Mouse (Mus musculus): ENCODE results near the gene Mars2. TPM values are rescaled to one million over a fixed set of nuclear protein-coding genes. Genes with fewer than 3 reads are reported as not detected.

Mars2 gene
- polyA plus RNA-seq, 1 experiment from 2014 or later, result 3.0 TPM

DNA sequence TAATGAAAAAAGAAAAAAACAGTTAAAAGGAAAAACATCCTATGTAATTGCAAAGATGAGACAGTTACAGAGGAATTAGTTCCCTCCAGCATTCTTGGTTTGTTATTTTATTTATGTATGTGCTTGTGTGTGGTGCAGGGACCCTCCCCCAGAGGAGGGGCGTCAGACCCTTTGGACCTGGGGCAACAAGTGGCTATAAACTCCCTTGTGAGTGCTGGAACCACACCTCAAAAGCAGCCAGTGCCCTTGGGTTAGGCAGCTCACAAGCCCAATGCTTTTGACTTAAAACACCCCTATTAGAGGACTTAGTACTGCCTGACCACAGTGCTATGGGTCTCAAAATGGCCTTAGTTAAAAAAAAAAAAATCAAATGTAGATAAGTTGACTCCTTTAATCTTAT, 9.6 kb upstream of the Mars2 start:
- Histone ChIP-seq H3K9ac (ENCODE audit: low read length) (no peak overlapping the region), H3K27ac (ENCODE audit: low read depth, low read length) (no peak overlapping the region), H3K4me2 (ENCODE audit: low read length) (no peak overlapping the region), H3K4me1 (ENCODE audit: control insufficient read depth, insufficient read depth, low read length) (peaks cover 8% of the 10 kb centered on the region; the same call in 1 of the 2 replicates), H3K36me3 (ENCODE audit: control insufficient read depth, insufficient read depth, low read length) (no peaks in the 10 kb centered on the region), H3K27me3 (replicated peaks; ENCODE audit: control insufficient read depth, insufficient read depth, low read length) (0 out of 2 replicates have a peak, but pooled peaks cover 5% of the 10 kb centered on the region), H3K9me3 (replicated peaks; ENCODE audit: control insufficient read depth, low read length) (no peaks in the 10 kb centered on the region), H3K4me3 (ENCODE audit: low read depth, low read length) (no peak overlapping the region)
- 48% methylated on average over 1 of the region's 1 CpGs for WGBS
- no peak for DNase-seq (ENCODE audit: low spot score)
- no peak for ATAC-seq

DNA sequence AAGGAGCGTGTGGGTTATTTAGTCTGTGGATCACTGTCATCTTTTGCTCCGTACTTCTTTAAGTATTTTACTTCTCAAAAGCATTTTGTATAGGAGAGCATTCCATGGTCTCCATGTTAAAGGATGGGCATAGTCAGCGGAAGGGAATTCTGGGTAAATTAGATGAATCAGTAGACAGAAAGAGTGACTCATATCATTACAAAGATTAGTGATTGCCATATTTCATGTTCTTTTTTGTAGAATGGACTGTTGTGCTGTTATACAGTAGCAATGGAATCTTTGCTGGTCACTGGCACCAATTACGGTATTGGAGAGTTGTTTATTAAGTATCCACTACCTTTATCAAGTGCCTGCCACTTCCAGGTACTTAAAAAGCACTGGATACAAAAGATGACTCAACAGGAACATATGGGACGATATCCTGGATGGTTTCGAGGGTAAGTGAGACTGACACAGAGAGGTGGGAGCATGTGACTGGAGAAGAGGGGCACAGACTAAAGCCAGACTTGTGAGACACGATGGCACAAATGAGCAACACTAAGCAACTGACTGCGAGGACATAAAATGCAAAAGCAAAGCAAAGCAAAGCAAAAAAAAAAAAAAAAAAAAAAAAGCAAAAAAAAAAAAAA, 8.6 kb upstream of the Mars2 start:
- no peak overlapping the region for H3K27ac ChIP-seq (ENCODE audit: low read depth, low read length)
- 85% methylated on average over 8 of the region's 8 CpGs for WGBS
- ATAC-seq, result no peak
- H3K36me3 ChIP-seq (ENCODE audit: control insufficient read depth, insufficient read depth, low read length), result no peaks in the 10 kb centered on the region
- DNase-seq (ENCODE audit: low spot score), result no peak
- no peak overlapping the region for H3K9ac ChIP-seq (ENCODE audit: low read length)
- no peak overlapping the region for H3K4me2 ChIP-seq (ENCODE audit: low read length)
- H3K4me1 ChIP-seq (ENCODE audit: control insufficient read depth, insufficient read depth, low read length), result peaks cover 8% of the 10 kb centered on the region; the same call in 1 of the 2 replicates
- H3K27me3 ChIP-seq (replicated peaks; ENCODE audit: control insufficient read depth, insufficient read depth, low read length), result 0 out of 2 replicates have a peak, but pooled peaks cover 5% of the 10 kb centered on the region
- no peak overlapping the region for H3K4me3 ChIP-seq (ENCODE audit: low read depth, low read length)
- no peaks in the 10 kb centered on the region for H3K9me3 ChIP-seq (replicated peaks; ENCODE audit: control insufficient read depth, low read length)

DNA sequence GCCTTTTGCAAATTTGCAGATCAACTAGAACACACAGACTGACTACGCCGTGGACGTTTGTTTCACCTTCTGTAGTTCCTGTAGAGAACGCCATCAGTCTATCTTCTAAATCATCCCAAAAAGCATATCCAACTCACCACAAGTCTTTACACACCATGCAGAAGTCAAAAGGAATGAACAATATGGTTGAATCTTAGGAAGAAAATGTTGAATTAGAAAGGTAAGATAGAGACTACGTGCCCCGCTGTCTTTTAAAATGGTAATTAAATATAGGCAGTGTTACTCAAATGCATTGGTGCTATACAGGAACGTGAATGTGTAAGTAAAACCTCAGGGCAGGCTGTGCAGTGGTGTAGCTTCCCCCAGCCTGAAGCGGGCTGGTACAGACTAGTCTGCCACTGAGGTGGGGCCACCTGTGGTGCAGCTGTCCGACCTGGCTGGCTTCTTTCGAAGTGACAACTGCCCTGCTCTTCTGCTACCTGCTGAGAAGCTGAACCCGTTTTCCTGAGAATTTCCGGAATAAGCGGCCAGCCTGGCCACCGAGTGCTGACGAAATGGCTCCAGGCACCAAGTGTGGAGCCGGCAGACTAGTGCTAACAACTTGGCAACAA, 2.0 kb upstream of the Mars2 start:
- H3K4me1 ChIP-seq (ENCODE audit: control insufficient read depth, insufficient read depth, low read length), result peaks cover 16% of the 10 kb centered on the region
- no peak overlapping the region for H3K27ac ChIP-seq (ENCODE audit: low read depth, low read length)
- WGBS, result 55% methylated on average over 16 of the region's 16 CpGs
- no peaks in the 10 kb centered on the region for H3K36me3 ChIP-seq (ENCODE audit: control insufficient read depth, insufficient read depth, low read length)
- H3K9ac ChIP-seq (ENCODE audit: low read length), result no peak overlapping the region
- H3K27me3 ChIP-seq (replicated peaks; ENCODE audit: control insufficient read depth, insufficient read depth, low read length), result no peaks in the 10 kb centered on the region
- no peak overlapping the region for H3K4me3 ChIP-seq (ENCODE audit: low read depth, low read length)
- ATAC-seq, result no peak
- H3K9me3 ChIP-seq (replicated peaks; ENCODE audit: control insufficient read depth, low read length), result no peaks in the 10 kb centered on the region
- no peak for DNase-seq (ENCODE audit: low spot score)
- no peak overlapping the region for H3K4me2 ChIP-seq (ENCODE audit: low read length)

DNA sequence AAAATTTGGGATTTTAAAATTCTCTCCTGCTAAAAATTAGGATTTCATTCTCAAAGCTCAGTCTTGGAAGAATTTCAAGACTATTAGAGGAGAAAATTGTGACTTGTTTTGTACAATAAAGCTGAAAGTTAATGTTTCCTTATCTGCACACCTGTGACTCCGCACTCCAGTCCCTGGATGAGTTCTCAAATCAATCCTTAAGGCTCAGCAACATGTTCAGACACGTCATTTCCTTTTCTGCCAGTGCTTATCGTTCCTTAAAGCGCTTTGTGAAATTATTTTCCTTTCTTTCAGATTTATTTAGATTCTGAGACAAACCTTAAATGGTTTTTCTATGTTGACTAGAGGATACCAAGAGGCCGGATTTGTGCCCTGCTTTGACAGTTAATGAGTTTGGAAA, 490 bp upstream of the Mars2 start:
- Histone ChIP-seq H3K27me3 (replicated peaks; ENCODE audit: control insufficient read depth, insufficient read depth, low read length) (no peaks in the 10 kb centered on the region), H3K4me1 (ENCODE audit: control insufficient read depth, insufficient read depth, low read length) (peaks cover 28% of the 10 kb centered on the region), H3K27ac (ENCODE audit: low read depth, low read length) (no peak overlapping the region), H3K4me3 (ENCODE audit: low read depth, low read length) (peak overlapping the region; percentile 64), H3K4me2 (ENCODE audit: low read length) (peak overlapping the region; percentile 98), H3K36me3 (ENCODE audit: control insufficient read depth, insufficient read depth, low read length) (no peaks in the 10 kb centered on the region), H3K9me3 (replicated peaks; ENCODE audit: control insufficient read depth, low read length) (no peaks in the 10 kb centered on the region), H3K9ac (ENCODE audit: low read length) (peak overlapping the region; percentile 13; the same call in 1 of the 2 replicates)
- WGBS, result 43% methylated on average over 5 of the region's 5 CpGs
- no peak for ATAC-seq
- DNase-seq (ENCODE audit: low spot score), result no peak

DNA sequence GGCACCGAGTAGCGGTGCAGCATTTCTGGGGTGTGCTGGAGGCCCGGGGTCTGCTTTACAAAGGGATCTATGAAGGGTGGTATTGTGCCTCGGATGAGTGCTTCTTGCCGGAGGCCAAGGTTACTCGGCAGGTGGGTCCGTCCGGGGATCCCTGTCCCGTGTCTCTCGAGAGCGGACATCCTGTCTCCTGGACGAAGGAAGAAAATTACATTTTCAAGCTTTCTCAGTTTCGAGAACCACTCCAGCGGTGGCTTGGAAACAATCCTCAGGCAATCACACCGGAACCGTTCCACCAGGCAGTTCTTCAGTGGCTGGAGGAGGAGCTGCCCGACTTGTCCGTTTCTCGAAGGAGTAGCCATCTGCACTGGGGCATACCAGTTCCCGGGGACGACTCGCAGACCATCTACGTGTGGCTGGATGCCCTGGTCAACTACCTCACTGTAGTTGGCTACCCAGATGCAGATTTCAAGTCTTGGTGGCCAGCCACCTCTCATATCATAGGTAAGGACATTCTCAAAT, 725 bp downstream of the Mars2 start:
- Histone ChIP-seq H3K4me3 (ENCODE audit: low read depth, low read length) (peak overlapping the region; percentile 64), H3K4me1 (ENCODE audit: control insufficient read depth, insufficient read depth, low read length) (peaks cover 28% of the 10 kb centered on the region), H3K36me3 (ENCODE audit: control insufficient read depth, insufficient read depth, low read length) (no peaks in the 10 kb centered on the region), H3K27ac (ENCODE audit: low read depth, low read length) (peak overlapping the region; percentile 77; the same call in 1 of the 2 replicates), H3K27me3 (replicated peaks; ENCODE audit: control insufficient read depth, insufficient read depth, low read length) (no peaks in the 10 kb centered on the region), H3K9ac (ENCODE audit: low read length) (peak overlapping the region; percentile 69), H3K9me3 (replicated peaks; ENCODE audit: control insufficient read depth, low read length) (no peaks in the 10 kb centered on the region), H3K4me2 (ENCODE audit: low read length) (peak overlapping the region; percentile 98)
- WGBS, result 0% methylated on average over 23 of the region's 23 CpGs
- DNase-seq (ENCODE audit: low spot score), result peak; percentile 40
- 0 out of 2 replicates have a peak, but pooled peaks have one; percentile 1 for ATAC-seq

DNA sequence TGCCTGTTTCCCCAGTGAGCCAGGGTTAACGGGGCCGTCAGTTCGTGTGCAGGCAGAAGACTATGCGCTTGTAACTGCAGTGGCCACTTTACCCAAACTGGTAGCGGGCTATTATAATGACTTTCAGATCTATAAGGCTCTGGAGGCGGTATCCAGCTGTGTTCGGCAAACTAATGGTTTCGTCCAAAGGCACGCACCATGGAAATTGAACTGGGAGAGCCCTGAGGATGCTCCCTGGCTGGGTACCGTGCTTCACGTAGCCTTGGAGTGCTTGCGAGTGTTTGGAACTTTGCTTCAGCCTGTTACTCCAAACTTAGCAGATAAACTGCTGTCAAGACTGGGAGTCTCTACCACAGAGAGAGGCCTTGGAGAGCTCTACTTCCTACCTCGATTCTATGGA, 1.5 kb downstream of the Mars2 start:
- no peaks in the 10 kb centered on the region for H3K9me3 ChIP-seq (replicated peaks; ENCODE audit: control insufficient read depth, low read length)
- 25% methylated on average over 13 of the region's 13 CpGs for WGBS
- no peaks in the 10 kb centered on the region for H3K27me3 ChIP-seq (replicated peaks; ENCODE audit: control insufficient read depth, insufficient read depth, low read length)
- H3K4me1 ChIP-seq (ENCODE audit: control insufficient read depth, insufficient read depth, low read length), result peaks cover 28% of the 10 kb centered on the region
- H3K9ac ChIP-seq (ENCODE audit: low read length), result peak overlapping the region; percentile 69
- ATAC-seq (no peak), DNase-seq (ENCODE audit: low spot score) (no peak)
- H3K36me3 ChIP-seq (ENCODE audit: control insufficient read depth, insufficient read depth, low read length), result no peaks in the 10 kb centered on the region
- peak overlapping the region; percentile 98 for H3K4me2 ChIP-seq (ENCODE audit: low read length)
- H3K4me3 ChIP-seq (ENCODE audit: low read depth, low read length), result peak overlapping the region; percentile 64
- no peak overlapping the region for H3K27ac ChIP-seq (ENCODE audit: low read depth, low read length)

DNA sequence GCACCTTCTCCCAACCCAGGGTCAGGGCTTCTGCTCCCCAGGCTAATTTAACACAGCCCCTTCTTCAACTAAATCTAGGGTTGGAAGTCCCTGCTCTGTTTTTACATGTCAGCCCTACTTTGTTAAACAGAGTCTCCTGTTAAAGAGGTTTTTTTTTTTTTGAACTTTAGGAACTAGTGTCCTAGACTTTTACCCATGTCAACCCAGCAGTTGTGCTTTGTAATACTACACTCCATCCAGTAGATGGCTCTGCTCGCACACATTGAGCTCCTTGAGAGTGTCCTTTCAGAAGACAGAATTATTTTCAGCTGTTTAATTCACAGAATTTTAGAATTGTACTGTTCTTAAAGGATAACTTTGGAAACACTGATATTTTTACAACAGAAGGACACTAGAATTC, 2.3 kb downstream of the Mars2 start:
- ATAC-seq (no peak), DNase-seq (ENCODE audit: low spot score) (peak; percentile 91)
- peak overlapping the region; percentile 64; the same call in 1 of the 2 replicates for H3K4me3 ChIP-seq (ENCODE audit: low read depth, low read length)
- no peaks in the 10 kb centered on the region for H3K27me3 ChIP-seq (replicated peaks; ENCODE audit: control insufficient read depth, insufficient read depth, low read length)
- H3K4me2 ChIP-seq (ENCODE audit: low read length), result peak overlapping the region; percentile 98
- 0% methylated on average over 1 of the region's 1 CpGs for WGBS
- no peaks in the 10 kb centered on the region for H3K9me3 ChIP-seq (replicated peaks; ENCODE audit: control insufficient read depth, low read length)
- H3K36me3 ChIP-seq (ENCODE audit: control insufficient read depth, insufficient read depth, low read length), result no peaks in the 10 kb centered on the region
- H3K9ac ChIP-seq (ENCODE audit: low read length), result peak overlapping the region; percentile 69; the same call in 1 of the 2 replicates
- peaks cover 28% of the 10 kb centered on the region for H3K4me1 ChIP-seq (ENCODE audit: control insufficient read depth, insufficient read depth, low read length)
- no peak overlapping the region for H3K27ac ChIP-seq (ENCODE audit: low read depth, low read length)

DNA sequence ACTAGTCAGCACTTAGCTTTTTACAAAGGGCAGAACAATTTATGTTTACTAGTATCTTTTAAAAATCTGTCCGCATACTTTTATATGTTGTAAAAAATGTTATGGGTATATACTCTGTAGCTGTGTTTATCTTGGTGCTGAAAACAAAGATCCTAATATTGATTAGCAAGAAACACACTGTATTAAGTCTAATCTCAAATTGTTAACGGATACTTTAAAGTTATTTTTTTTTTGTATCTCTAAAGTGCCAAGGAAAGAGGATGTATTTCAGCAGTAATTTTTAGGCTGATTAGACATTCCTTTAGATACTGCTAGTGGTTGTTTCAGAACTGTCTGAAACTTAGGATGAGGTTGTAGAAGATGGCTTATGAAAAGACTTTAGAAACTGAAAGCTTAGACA, 9.4 kb downstream of the Mars2 start:
- no peak overlapping the region for H3K4me2 ChIP-seq (ENCODE audit: low read length)
- ATAC-seq (no peak), DNase-seq (ENCODE audit: low spot score) (no peak)
- H3K9me3 ChIP-seq (replicated peaks; ENCODE audit: control insufficient read depth, low read length), result no peaks in the 10 kb centered on the region
- no peak overlapping the region for H3K27ac ChIP-seq (ENCODE audit: low read depth, low read length)
- no peak overlapping the region for H3K9ac ChIP-seq (ENCODE audit: low read length)
- H3K27me3 ChIP-seq (replicated peaks; ENCODE audit: control insufficient read depth, insufficient read depth, low read length), result no peaks in the 10 kb centered on the region
- no peaks in the 10 kb centered on the region for H3K36me3 ChIP-seq (ENCODE audit: control insufficient read depth, insufficient read depth, low read length)
- no peaks in the 10 kb centered on the region for H3K4me1 ChIP-seq (ENCODE audit: control insufficient read depth, insufficient read depth, low read length)
- WGBS, result 89% methylated on average over 2 of the region's 2 CpGs
- H3K4me3 ChIP-seq (ENCODE audit: low read depth, low read length), result no peak overlapping the region

DNA sequence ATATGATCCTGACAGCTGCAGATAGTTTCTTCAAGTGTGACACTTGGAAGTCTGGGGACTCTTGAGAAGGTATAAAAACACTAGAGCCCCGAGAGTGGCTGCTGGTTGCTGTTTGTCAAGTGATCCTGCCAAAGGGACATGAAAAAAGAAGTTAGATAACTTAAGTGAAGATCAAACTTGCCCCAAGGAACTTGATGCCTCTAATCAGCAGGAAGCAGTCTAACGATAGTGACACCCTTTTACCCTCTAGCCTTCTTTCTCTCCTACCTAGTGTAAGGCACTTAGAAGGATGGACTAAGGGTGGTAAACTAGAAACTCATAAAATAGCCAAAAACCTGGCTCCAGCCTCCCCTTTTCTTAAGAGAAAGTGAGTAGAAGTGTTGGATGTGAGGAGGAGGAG, 27.4 kb downstream of the Mars2 start:
- ATAC-seq, result no peak
- H3K4me1 ChIP-seq (ENCODE audit: control insufficient read depth, insufficient read depth, low read length), result no peaks in the 10 kb centered on the region
- DNase-seq (ENCODE audit: low spot score), result no peak
- H3K27ac ChIP-seq (ENCODE audit: low read depth, low read length), result no peak overlapping the region
- no peaks in the 10 kb centered on the region for H3K9me3 ChIP-seq (replicated peaks; ENCODE audit: control insufficient read depth, low read length)
- no peak overlapping the region for H3K4me3 ChIP-seq (ENCODE audit: low read depth, low read length)
- H3K27me3 ChIP-seq (replicated peaks; ENCODE audit: control insufficient read depth, insufficient read depth, low read length), result no peaks in the 10 kb centered on the region
- WGBS, result 63% methylated on average over 2 of the region's 2 CpGs
- H3K36me3 ChIP-seq (ENCODE audit: control insufficient read depth, insufficient read depth, low read length), result no peaks in the 10 kb centered on the region
- no peak overlapping the region for H3K9ac ChIP-seq (ENCODE audit: low read length)
- no peak overlapping the region for H3K4me2 ChIP-seq (ENCODE audit: low read length)

Measured in forebrain, embryonic 14.5 days (tissue).